Mouse (Mus musculus): ENCODE data around the gene Speg.

Speg gene

DNA sequence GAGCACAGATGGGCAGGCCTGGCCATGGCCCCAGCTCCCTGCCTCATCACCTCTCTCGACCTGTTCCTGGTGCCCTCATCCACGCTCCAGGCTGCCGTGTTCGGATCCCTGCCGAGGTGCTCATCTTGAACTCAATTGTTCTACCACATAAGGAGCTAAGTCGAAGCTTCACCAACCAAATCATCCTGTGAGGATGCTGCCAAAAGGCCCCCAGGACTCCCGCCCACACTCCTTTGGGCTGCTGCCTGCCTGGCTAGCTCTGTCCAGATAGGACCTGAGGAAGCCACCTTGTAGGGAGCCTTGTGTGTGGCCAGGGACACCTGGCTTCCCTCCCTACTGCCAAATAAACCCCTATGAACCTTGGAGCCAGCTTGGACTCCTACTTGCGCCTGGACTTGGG, 67.7 kb downstream of the Speg start:
- no peak for DNase-seq (ENCODE audit: low read depth)

DNA sequence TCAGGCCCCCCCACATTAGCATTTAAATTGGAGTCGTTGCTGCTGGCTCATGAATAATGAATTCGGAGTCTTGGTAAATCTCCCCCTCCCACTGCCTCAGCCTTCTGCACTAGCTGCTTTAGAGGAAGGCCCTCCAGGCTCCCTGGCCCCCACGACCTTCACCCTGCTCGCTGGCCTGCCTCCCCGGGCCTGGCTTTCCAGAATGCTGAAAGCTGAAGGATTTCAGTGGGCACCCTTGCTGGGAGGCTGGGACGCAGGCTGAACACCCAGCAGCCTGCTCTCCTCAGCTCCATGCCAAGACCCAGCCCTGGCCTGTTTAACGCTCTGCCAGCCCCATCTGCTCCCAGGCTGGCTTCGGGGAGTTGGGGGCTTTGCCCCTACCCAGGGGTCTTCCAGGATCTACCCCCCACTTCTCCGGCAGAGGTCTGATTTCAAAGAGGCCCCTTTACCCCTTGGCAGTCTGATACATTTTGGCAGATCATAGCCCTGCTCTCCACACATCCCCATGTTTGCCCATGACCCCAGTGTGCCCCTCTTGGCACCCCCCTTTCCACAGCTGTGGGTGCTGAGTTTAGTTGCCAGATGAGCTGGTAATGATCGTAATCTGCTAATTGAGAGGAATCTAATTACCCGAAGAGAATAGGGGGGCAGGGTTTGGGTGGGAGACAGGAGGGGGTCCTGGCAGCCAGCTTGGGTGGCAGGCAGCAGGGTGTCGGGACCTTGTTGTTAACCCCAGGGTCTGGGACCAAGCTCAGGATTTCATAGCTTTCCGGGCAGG, 68.3 kb downstream of the Speg start:
- DNase-seq (ENCODE audit: low read depth) = no peak

DNA sequence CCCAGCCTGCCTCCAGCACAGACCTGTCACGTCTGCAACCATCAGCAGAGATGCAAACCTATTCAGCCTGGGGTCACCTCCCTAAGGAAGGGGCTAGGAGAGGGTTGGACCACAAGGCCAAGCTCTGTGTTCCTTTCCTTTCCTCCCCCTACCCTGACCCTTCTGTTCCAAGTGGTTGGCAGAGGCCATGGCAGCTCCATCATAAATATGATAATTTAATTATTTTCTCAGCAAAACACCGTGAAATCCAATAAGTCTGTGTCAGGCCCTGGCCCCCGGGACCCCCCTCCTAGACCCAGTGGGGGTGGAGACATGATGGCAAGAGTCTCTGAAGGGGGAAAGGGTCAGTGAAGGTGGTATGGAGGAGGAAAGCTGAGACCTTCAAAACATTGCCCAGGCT, 69.1 kb downstream of the Speg start:
- no peak for DNase-seq (ENCODE audit: low read depth)

DNA sequence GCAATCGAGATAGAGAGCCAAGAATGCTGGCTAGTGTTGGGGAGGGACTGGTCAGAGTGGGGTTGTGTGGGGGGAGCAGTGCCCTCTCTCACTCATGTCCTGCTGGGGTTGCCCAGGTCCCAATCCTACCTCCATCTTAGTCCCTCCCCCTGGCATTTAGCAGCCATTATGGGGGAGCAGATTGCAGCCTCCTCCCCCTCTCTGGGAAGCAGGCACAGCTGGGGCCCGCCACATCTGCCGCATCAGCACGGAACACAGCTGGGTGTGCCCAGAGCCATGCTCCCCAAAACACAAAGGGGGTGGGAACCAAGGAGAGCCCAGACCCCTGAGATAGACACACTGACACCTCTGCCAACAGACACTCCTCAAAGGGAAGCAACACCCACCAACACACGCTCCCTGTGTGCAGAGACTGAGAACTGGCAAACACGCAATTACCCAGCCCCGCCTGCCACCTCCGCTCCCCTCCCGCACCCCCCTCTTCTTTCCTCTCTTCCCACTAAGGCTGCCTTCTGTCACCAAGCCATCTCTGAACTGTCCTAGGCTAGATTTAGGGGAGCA, 70.1 kb downstream of the Speg start:
- no peak for DNase-seq (ENCODE audit: low read depth)

DNA sequence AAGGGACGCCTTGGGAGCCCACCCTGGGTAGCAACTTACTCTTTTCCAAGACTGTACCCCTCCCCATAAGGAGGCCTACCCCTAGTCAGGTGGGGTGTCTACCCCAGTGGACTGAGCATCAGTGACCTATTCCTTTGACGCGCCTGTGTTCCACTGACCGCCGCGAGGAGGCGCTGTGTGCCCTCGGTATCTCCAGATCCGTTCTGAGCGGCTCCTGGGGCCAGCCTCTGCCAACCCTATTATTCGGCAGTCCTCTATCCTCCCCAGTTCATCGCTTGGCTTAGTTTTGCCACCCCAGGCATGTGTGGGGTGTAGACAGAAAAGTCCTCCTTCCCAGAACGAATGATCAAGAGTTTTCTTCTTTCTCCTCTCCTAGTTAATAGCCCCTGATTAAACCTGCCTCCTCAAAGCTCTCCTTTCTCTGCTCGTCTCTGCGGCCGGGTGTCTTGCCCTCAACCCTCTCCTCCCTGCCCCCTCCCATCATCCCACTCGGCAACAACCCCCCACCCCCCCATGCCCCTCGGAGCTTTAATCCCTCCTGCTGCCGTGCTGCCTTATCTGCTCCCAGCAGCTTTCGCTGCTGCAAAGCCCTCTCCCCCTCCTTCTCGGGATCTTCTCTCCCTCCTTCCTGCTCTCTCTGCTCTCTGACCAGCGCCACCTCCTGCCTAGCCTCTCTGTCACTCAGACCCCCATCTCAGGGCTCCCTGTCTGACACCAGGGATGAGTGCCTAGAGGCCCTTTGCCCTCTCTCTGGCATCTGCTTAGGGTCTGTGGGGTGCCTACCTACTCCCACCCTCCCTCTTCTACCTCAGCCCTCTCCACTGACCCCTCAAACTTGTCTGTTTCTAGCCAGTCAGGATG, 70.9 kb downstream of the Speg start:
- peak; percentile 91 for DNase-seq (ENCODE audit: low read depth)

DNA sequence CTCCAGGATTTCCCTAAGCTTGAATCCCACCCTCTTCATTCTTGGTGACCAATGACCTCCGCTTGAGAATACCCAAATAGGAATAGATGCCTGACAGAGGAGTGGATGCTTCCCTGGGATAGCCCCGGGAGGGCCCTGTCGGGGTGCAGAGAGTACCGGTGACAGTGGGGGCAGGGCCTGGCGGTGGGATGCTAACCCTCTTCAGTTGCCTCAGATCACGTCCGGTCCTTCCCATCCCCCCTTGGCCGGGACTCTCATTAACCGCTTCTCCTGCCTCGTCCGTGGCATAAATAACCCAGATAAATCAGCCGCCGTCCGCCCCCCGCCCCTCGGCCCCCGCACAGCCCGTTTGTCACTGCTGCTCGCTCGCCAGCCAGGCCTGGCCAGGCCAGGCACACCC, 71.6 kb downstream of the Speg start:
- DNase-seq (ENCODE audit: low read depth) = no peak

GRCm38 (mm10) chr1:75447265-75448051, 72.4 kb downstream of the Speg start:
- no peak for DNase-seq (ENCODE audit: low read depth)

GRCm38 (mm10) chr1:75448052-75448431, 72.9 kb downstream of the Speg start:
- DNase-seq (ENCODE audit: low read depth) = no peak

DNA sequence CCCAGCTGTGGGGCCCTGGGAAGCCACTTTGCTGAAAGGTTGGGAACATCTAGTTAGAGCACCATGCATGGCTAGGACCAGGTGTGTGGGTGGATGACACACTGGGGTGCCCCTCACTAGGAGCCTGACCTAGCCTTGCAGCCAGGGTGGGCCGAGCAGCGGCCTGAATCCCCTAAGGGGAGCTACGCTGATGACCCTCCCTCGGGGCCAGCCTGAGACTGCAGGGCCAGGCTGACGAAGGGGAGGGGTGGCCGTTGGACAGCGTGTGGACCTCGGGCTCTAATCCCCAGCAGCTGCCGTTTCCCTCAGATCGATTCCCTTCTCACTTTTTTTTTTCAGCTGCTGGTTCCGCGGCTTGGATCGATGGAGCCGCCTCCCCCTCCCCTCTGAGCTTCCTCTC, 73.8 kb downstream of the Speg start:
- DNase-seq (ENCODE audit: low read depth) = no peak

GRCm38 (mm10) chr1:75449377-75450135, 74.5 kb downstream of the Speg start:
- DNase-seq (ENCODE audit: low read depth) = no peak

- no peak for DNase-seq (ENCODE audit: low read depth)
Observed at GRCm38 (mm10) chr1:75450314-75451005, 75.4 kb downstream of the Speg start, which contains the start of gene Asic4. Gene Asic4 (plus strand): TSS chr1:75450436.

- DNase-seq (ENCODE audit: low read depth) = no peak
Observed at GRCm38 (mm10) chr1:75451900-75452299, 76.8 kb downstream of the Speg start.

DNA sequence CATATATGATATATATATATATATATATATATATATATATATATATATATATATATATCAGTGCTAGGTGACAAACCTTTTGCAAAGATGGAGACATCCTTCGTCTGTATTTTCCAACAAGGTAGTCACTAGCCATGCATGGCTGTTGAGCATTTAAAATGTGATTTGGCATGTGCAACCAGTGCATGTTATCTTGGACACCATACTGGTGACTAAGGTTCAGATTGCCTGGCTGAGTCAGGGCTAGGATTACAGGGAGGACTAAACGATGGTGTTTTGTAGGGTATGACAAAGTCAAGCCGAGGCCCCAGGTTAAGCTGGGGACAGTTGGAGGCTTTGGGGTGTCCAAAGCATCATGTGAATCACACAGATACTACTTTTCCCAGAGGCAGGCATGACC, 80.3 kb downstream of the Speg start:
- peak; percentile 37 for DNase-seq (ENCODE audit: low read depth)

DNA sequence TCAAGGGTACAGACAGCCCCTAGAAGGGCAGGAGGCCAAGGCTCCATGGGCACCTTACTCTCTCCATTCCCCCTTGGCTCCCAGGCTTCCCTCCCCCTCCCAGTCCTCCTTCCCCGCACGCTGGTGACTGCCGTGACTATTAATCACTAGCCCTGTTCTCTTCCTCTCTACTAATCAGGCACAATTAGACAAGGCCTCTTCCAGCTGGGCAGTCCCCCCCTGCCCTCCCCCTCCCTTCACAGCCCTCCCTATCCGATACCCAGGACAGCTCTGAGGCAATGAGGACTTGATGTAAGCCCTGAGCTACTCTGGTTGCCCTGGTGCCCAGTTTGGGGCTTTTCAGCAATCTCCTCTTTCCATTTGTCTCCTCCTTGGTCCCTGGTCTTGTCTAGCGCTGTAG, 80.9 kb downstream of the Speg start:
- DNase-seq (ENCODE audit: low read depth) = no peak

DNA sequence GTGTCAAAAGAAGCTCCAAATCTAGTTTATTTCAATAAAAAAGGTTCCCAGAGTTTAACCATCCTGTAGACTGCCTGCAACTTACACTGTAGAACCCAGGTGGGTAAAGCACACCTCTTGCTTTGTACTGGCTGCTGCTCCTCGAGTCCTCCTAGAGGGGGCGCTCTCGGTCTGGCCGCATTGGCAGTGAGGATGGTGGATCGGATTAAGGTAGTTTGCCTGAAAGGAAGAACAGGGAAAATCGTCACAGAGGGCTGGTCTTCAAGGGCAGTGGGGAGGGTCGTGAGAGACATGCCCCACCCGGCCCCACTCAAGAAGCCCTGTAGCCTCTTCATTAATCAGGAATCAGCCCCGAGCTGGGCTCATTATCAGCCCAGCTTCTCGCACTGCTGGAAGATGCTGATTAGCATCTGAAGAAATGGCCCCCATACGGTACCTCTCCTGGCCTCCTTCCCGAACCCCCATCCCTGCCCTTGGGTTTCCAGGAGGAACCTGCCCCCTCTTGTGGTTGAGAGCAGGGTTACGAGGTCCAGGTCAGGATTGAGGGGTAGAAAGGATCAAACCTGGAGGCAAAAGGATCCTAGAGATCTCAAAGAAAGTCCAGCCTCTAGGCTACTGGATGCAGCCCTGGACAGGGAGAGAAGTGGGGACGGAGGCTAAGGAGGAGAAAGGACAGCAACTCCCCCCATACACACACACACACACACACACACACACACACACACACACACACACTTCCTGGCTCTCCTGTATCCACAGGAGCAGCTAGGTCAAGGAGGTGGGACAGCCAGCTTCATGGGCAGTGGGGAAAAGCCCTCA, 81.9 kb downstream of the Speg start:
- peak; percentile 31 for DNase-seq (ENCODE audit: low read depth)

GRCm38 (mm10) chr1:75457710-75458024, 82.6 kb downstream of the Speg start:
- no peak for DNase-seq (ENCODE audit: low read depth)

DNA sequence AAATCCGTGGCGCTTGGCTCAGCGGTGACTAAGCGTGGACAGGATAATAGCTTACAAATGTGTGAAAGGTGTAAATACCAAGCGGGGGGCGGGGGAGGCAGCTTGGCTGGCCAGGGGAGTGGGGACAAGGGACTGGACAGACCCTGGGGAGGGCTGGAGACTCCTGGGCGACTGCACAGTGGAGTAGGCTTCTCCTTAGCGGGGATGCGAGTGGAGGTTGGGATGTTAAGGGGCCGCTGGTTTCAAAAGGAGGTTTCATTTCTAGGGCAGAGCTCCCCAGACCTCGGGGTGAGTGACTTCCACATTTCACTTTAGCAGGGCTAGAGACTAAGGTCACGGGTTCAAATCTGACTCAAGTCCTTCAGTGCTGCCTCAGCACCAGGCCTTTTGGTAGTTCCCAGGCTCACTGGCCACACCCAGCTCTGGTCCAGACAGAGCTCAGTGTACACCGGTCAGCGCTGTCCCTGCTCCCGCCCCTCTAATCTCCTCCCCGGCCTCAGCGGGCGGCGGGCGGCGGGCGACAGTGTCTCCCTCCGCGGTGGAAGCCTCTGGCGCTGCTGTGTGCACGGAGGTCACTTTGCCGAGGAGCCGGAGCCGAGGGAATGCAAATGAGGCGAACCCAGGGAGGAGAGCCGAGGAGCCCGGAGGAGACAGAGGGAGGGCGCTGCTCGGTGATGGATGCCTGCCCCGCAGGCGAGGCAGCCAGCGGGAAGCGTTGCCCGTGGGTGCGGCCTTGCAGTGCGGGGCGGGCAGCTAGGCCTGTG, 83.1 kb downstream of the Speg start:
- DNase-seq (ENCODE audit: low read depth) = peak; percentile 69

- DNase-seq (ENCODE audit: low read depth) = peak; percentile 53
Observed at GRCm38 (mm10) chr1:75458789-75459684, 83.9 kb downstream of the Speg start.
